Mouse (Mus musculus) forebrain, embryonic 12.5 days (tissue): ENCODE data around the gene Chchd3. TPM values are rescaled to one million over a fixed set of nuclear protein-coding genes. Genes with fewer than 3 reads are reported as not detected.

Experiments used
- ATAC-seq: fragments of 200-750 bp; cut with Nextera tagmentation; 2 replicates; pipeline ENCODE4 v1.8.0; 2017; ENCODE audit warnings: moderate TSS enrichment; ENCODE audit not compliant: low FRiP score
- H3K27ac ChIP-seq: fragments of 300-500 bp; sonication (generic); 2 replicates; pipeline ENCODE4 v1.5.1; 2016; ENCODE audit warnings: mild to moderate bottlenecking
- H3K27me3 ChIP-seq: fragments of 300-500 bp; sonication (generic); 2 replicates; pipeline ENCODE4 v1.6.1; 2016; ENCODE audit warnings: mild to moderate bottlenecking
- H3K36me3 ChIP-seq: fragments of 300-500 bp; sonication (generic); replicated peaks from 2 replicates; pipeline ENCODE4 v1.6.1; 2016; ENCODE audit warnings: mild to moderate bottlenecking
- H3K4me1 ChIP-seq: fragments of 300-500 bp; sonication (generic); 2 replicates; pipeline ENCODE4 v1.6.1; 2016
- H3K4me2 ChIP-seq: fragments of 300-500 bp; sonication (generic); 2 replicates; pipeline ENCODE4 v1.6.1; 2016; ENCODE audit warnings: mild to moderate bottlenecking, moderate library complexity
- H3K4me3 ChIP-seq: fragments of 300-500 bp; sonication (generic); replicated peaks from 2 replicates; pipeline ENCODE4 v1.5.1; 2016; ENCODE audit warnings: mild to moderate bottlenecking
- H3K9ac ChIP-seq: fragments of 300-500 bp; sonication (generic); 2 replicates; pipeline ENCODE4 v1.6.1; 2016; ENCODE audit warnings: mild to moderate bottlenecking
- H3K9me3 ChIP-seq: fragments of 300-500 bp; sonication (generic); 2 replicates; pipeline ENCODE4 v1.6.1; 2016
- WGBS: fragments of 180-500 bp; shearing (Covaris S2); methylation state at CpG from one replicate; pipeline ENCODE4 v1.1.7; 2016; 5-methylcytosine and 5-hydroxymethylcytosine counted together
- polyA plus RNA-seq: library from polyadenylated mRNA; unstranded; fragments of >200 nt; fragmentation: Nextera tagmentation; extraction: Ambion mirVana; gene quantifications from 2 replicates; pipeline ENCODE4 v1.2.1, GENCODE M21; 2016

The Chchd3 gene
- polyA plus RNA-seq, 1 experiment from 2014 or later = 132 TPM

- no peak overlapping the region for H3K27ac ChIP-seq
These were observed 236.0 kb downstream of the Chchd3 start for GRCm38 (mm10) chr6:32823856-32824620.

DNA sequence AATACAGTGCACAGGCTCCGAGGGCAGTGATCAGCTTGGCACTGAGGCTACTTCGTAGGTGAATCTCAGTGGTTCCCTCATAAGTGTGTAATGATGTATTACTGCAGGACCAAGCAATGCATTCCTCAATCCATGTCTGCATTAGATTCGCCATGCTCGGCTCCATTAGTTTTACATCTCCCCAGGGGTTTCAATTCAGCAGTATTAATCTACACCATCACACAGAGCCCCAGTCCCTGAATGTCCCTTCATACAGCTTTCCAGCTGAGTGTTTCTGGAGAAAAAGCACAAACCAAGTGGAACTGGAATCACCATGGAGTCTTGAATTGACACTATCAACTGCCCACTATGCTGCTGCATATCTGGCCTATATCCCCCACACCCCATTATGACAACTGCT lies 241.1 kb downstream of the Chchd3 start:
- H3K9me3 ChIP-seq = no peaks in the 10 kb centered on the region
- no peaks in the 10 kb centered on the region; the same call in 1 of the 2 replicates for H3K4me1 ChIP-seq
- no peak overlapping the region for H3K4me3 ChIP-seq
- H3K36me3 ChIP-seq = no peaks in the 10 kb centered on the region
- 90% methylated on average over 4 of the region's 4 CpGs for WGBS
- H3K9ac ChIP-seq = no peak overlapping the region
- H3K4me2 ChIP-seq = no peak overlapping the region
- no peaks in the 10 kb centered on the region for H3K27me3 ChIP-seq
- no peak for ATAC-seq
- no peak overlapping the region for H3K27ac ChIP-seq

More at GRCm38 (mm10) chr6:32823856-32824620, 236.0 kb downstream of the Chchd3 start:
- 86% methylated on average over 12 of the region's 12 CpGs for WGBS
- H3K36me3 ChIP-seq = no peaks in the 10 kb centered on the region
- no peak overlapping the region for H3K9ac ChIP-seq
- H3K4me1 ChIP-seq = no peaks in the 10 kb centered on the region; the same call in 1 of the 2 replicates
- no peak overlapping the region for H3K4me2 ChIP-seq
- ATAC-seq = no peak
- no peaks in the 10 kb centered on the region for H3K9me3 ChIP-seq
- no peaks in the 10 kb centered on the region for H3K27me3 ChIP-seq
- no peak overlapping the region for H3K4me3 ChIP-seq

DNA sequence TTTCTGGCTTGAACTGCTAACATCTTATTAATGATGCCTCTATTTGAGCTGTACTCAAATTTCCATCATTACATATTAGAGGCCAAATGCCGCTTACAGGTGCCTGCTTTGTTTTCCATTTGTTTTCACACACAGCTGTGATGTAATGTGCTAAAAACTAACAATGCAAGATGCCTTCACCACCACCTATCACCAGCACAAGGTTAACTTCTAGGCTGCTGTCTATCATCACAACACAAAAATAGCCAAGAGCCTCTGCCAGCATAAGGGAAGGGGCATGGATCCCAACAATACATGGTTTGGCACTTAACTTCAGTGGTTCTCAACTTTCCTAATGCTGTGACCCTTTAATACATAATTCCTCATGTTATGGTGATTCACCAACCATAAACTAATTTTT lies 251.3 kb downstream of the Chchd3 start:
- peaks cover 2% of the 10 kb centered on the region; the same call in 1 of the 2 replicates for H3K36me3 ChIP-seq
- no peaks in the 10 kb centered on the region for H3K27me3 ChIP-seq
- no peaks in the 10 kb centered on the region for H3K9me3 ChIP-seq
- H3K27ac ChIP-seq = no peak overlapping the region
- 92% methylated on average over 1 of the region's 1 CpGs for WGBS
- H3K4me3 ChIP-seq = no peak overlapping the region
- no peak for ATAC-seq
- H3K4me1 ChIP-seq = peaks cover 11% of the 10 kb centered on the region; the same call in 1 of the 2 replicates
- no peak overlapping the region for H3K4me2 ChIP-seq
- no peak overlapping the region for H3K9ac ChIP-seq

DNA sequence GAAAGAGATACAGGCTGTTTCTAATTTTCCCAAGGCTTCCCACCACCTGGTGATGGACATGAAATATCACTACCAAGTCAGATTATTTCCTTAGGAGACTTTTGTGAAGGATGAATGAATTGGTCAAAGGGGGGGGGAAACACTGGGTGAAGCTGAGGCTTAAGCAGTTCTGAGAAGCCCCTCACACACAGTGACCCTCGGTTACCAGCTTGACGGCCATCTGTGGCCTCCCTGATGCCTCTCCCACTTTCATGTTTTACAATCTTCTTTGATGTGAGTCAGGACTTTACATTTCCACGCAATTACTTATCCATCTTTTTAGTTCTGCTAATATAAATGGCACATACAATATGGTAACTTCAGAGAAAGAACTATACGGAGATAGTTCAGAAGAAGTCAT lies 252.3 kb downstream of the Chchd3 start:
- H3K4me2 ChIP-seq = no peak overlapping the region
- 68% methylated on average over 4 of the region's 4 CpGs for WGBS
- no peak overlapping the region for H3K9ac ChIP-seq
- no peaks in the 10 kb centered on the region for H3K9me3 ChIP-seq
- no peak overlapping the region for H3K27ac ChIP-seq
- peaks cover 7% of the 10 kb centered on the region for H3K36me3 ChIP-seq
- H3K4me3 ChIP-seq = no peak overlapping the region
- peaks cover 11% of the 10 kb centered on the region; the same call in 1 of the 2 replicates for H3K4me1 ChIP-seq
- H3K27me3 ChIP-seq = no peaks in the 10 kb centered on the region
- no peak for ATAC-seq

- H3K9ac ChIP-seq = no peak overlapping the region
- no peak overlapping the region for H3K4me3 ChIP-seq
- no peak overlapping the region for H3K27ac ChIP-seq
- WGBS = 95% methylated on average over 4 of the region's 4 CpGs
- no peak overlapping the region for H3K4me2 ChIP-seq
- H3K9me3 ChIP-seq = no peaks in the 10 kb centered on the region
- no peak for ATAC-seq
- H3K27me3 ChIP-seq = no peaks in the 10 kb centered on the region
- peaks cover 11% of the 10 kb centered on the region; the same call in 1 of the 2 replicates for H3K4me1 ChIP-seq
- H3K36me3 ChIP-seq = peaks cover 13% of the 10 kb centered on the region
These were observed 256.4 kb downstream of the Chchd3 start for GRCm38 (mm10) chr6:32803646-32804045.

- Histone ChIP-seq H3K4me2 (no peak overlapping the region), H3K9ac (no peak overlapping the region), H3K27me3 (no peaks in the 10 kb centered on the region), H3K4me3 (no peak overlapping the region), H3K4me1 (peaks cover 12% of the 10 kb centered on the region), H3K27ac (no peak overlapping the region), H3K9me3 (no peaks in the 10 kb centered on the region), H3K36me3 (peaks cover 13% of the 10 kb centered on the region)
- WGBS = 96% methylated on average over 6 of the region's 6 CpGs
- ATAC-seq = no peak
These were observed 258.3 kb downstream of the Chchd3 start for GRCm38 (mm10) chr6:32801776-32802175.

- 40% methylated on average over 4 of the region's 4 CpGs for WGBS
These were observed 262.5 kb downstream of the Chchd3 start for GRCm38 (mm10) chr6:32797525-32797924.

GRCm38 (mm10) chr6:32795653-32796500 lies 264.2 kb downstream of the Chchd3 start:
- Histone ChIP-seq H3K4me2 (no peak overlapping the region), H3K27ac (peak overlapping the region; percentile 64), H3K4me1 (peaks cover 10% of the 10 kb centered on the region; the same call in 1 of the 2 replicates), H3K9ac (no peak overlapping the region), H3K36me3 (peaks cover 7% of the 10 kb centered on the region; the same call in 1 of the 2 replicates), H3K4me3 (no peak overlapping the region), H3K9me3 (no peaks in the 10 kb centered on the region), H3K27me3 (no peaks in the 10 kb centered on the region)
- WGBS = 54% methylated on average over 8 of the region's 8 CpGs
- peak; percentile 89; the same call in 1 of the 2 replicates for ATAC-seq

More at GRCm38 (mm10) chr6:32797525-32797924, 262.5 kb downstream of the Chchd3 start:
- no peak overlapping the region for H3K4me2 ChIP-seq
- H3K36me3 ChIP-seq = peaks cover 7% of the 10 kb centered on the region; the same call in 1 of the 2 replicates
- peaks cover 10% of the 10 kb centered on the region; the same call in 1 of the 2 replicates for H3K4me1 ChIP-seq
- no peaks in the 10 kb centered on the region for H3K27me3 ChIP-seq
- no peak overlapping the region for H3K4me3 ChIP-seq
- ATAC-seq = no peak
- H3K9ac ChIP-seq = no peak overlapping the region
- H3K27ac ChIP-seq = no peak overlapping the region
- H3K9me3 ChIP-seq = no peaks in the 10 kb centered on the region

GRCm38 (mm10) chr6:32793575-32793974 lies 266.5 kb downstream of the Chchd3 start:
- Histone ChIP-seq H3K4me3 (no peak overlapping the region), H3K36me3 (peaks cover 7% of the 10 kb centered on the region; the same call in 1 of the 2 replicates), H3K4me2 (no peak overlapping the region), H3K27ac (no peak overlapping the region), H3K27me3 (no peaks in the 10 kb centered on the region), H3K9me3 (no peaks in the 10 kb centered on the region), H3K4me1 (peaks cover 10% of the 10 kb centered on the region; the same call in 1 of the 2 replicates), H3K9ac (no peak overlapping the region)
- ATAC-seq = no peak
- WGBS = 100% methylated on average over 1 of the region's 1 CpGs

DNA sequence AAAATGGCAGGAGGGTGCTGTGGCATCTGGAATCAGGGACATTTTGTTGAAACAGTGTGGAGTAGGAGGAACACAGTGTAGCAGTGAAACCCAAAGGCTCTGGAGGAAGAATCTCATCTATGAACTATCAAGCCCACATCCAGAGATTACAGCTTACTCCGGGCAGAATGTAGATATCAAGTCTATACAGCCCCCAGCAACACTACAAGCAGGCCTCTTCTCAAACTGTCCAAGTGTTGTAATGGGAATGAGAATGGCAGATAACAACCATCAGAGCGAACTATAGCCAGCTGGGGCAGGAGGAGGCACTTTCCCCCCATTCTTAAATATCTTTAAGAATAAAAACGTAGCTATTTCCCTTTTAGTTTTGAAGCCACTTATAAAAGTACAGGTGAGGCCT lies 266.9 kb downstream of the Chchd3 start:
- Histone ChIP-seq H3K4me3 (no peak overlapping the region), H3K4me1 (peaks cover 10% of the 10 kb centered on the region; the same call in 1 of the 2 replicates), H3K27me3 (no peaks in the 10 kb centered on the region), H3K27ac (no peak overlapping the region), H3K9me3 (no peaks in the 10 kb centered on the region), H3K36me3 (peaks cover 7% of the 10 kb centered on the region; the same call in 1 of the 2 replicates), H3K4me2 (no peak overlapping the region), H3K9ac (no peak overlapping the region)
- WGBS = 93% methylated on average over 3 of the region's 3 CpGs
- no peak for ATAC-seq

DNA sequence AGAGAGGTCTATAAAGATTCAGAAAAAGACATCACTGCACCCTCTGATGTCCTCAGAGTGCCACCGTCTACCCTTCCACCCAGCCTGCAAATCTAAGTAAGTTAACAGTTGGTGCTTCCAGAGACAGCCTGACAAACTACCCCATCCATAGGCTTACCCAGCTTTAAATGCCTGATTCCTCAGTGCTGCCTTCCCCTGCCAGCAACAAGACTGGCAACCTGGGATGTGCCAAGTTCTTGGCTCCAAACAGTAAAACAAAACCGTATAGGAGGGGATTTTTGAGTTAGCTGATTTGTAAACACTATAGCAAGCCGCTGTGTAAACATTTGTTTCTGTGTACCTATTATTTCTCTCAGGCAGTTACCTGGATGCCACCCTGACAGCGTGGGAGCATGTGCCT lies 269.6 kb downstream of the Chchd3 start:
- Histone ChIP-seq H3K9ac (no peak overlapping the region), H3K4me1 (peaks cover 4% of the 10 kb centered on the region), H3K4me2 (no peak overlapping the region), H3K36me3 (peaks cover 7% of the 10 kb centered on the region; the same call in 1 of the 2 replicates), H3K9me3 (no peaks in the 10 kb centered on the region), H3K4me3 (no peak overlapping the region), H3K27ac (no peak overlapping the region), H3K27me3 (no peaks in the 10 kb centered on the region)
- no peak for ATAC-seq
- WGBS = 78% methylated on average over 4 of the region's 4 CpGs

GRCm38 (mm10) chr6:32787399-32787798 lies 272.7 kb downstream of the Chchd3 start:
- WGBS = 64% methylated on average over 1 of the region's 1 CpGs
- peaks cover 6% of the 10 kb centered on the region; the same call in 1 of the 2 replicates for H3K36me3 ChIP-seq
- H3K27ac ChIP-seq = no peak overlapping the region
- no peak for ATAC-seq
- H3K27me3 ChIP-seq = no peaks in the 10 kb centered on the region
- no peaks in the 10 kb centered on the region for H3K9me3 ChIP-seq
- H3K4me2 ChIP-seq = no peak overlapping the region
- no peak overlapping the region for H3K4me3 ChIP-seq
- peaks cover 4% of the 10 kb centered on the region for H3K4me1 ChIP-seq
- no peak overlapping the region for H3K9ac ChIP-seq
